Mouse (Mus musculus) spleen, adult 2 months (tissue): ENCODE results near the gene Zbtb20.

Experiments used
- CTCF ChIP-seq: fragments of 200-500 bp; IDR thresholded peaks from 2 replicates; pipeline ENCODE4 v1.5.1; 2011; ENCODE audit warnings: mild to moderate bottlenecking, inconsistent platforms; ENCODE audit not compliant: insufficient read depth, insufficient read length, insufficient replicate concordance; ENCODE audit errors: extremely low read depth
- POLR2A ChIP-seq: fragments of 200-500 bp; IDR thresholded peaks from 2 replicates; pipeline ENCODE4 v1.6.1; 2011; ENCODE audit warnings: low read depth, low read length, inconsistent platforms

DNA sequence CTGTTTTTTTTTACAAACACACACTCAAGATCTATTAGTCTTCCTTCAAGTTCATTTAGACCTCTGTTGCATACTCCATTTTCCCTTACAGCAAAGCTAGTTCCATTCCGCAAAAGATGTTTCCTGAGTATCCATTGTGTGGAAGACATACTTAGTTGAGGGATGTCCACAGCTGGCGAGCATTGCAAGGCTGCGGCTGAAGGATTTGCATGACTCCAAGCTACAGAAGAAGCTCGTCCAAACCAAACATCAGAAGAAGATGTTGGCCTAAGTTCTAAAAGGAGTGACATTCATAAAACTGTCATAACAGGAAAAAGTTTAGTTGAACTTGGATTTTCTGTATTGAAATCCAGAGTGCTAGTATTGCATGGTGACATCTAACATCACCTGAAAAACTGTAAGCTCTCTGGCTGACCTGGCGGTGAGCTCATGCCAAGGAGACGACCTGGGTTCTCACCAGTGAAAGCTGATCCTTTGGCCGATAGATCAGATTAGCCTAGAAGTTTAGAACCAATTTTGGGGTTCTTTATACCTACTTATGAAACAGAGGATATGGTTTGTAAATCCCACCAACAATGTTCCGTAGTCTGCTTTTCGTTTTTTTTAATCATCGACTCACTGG, 665.0 kb downstream of the Zbtb20 start:
- no peak for TF ChIP-seq POLR2A
- no peak for TF ChIP-seq CTCF
